Mouse (Mus musculus) forebrain, embryonic 11.5 days (tissue): ENCODE data around the gene Trim17. TPM values are rescaled to one million over a fixed set of nuclear protein-coding genes. Genes with fewer than 3 reads are reported as not detected.
A peak's percentile ranks its signal among the peaks of the same experiment; 100 is the strongest.
"Not testable (repeated sequence)": the region's sequence is repeated elsewhere in the genome, so short reads cannot be mapped to it uniquely, and the experiment has no call there.

Source experiments
- ATAC-seq: fragments of 200-750 bp; cut with Nextera tagmentation; replicated peaks from 2 replicates; pipeline ENCODE4 v1.8.0; 2017; ENCODE audit warnings: moderate TSS enrichment; ENCODE audit not compliant: low FRiP score
- DNase-seq: peaks from one replicate; pipeline ENCODE4 v3.0.0-alpha.2; 2017; ENCODE audit warnings: low spot score
- H3K27ac ChIP-seq: fragments of 300-500 bp; sonication (generic); 2 replicates; pipeline ENCODE4 v1.5.1; 2014; ENCODE audit warnings: low read depth, low read length
- H3K27me3 ChIP-seq: fragments of 300-500 bp; sonication (generic); 2 replicates; pipeline ENCODE4 v1.6.1; 2014; ENCODE audit warnings: mild to moderate bottlenecking, low read length, mixed read lengths; ENCODE audit not compliant: control insufficient read depth, insufficient read depth
- H3K36me3 ChIP-seq: fragments of 300-500 bp; sonication (generic); 2 replicates; pipeline ENCODE4 v1.6.1; 2014; ENCODE audit warnings: mild to moderate bottlenecking, low read length, moderate library complexity, mixed read lengths; ENCODE audit not compliant: control insufficient read depth, insufficient read depth
- H3K4me1 ChIP-seq: fragments of 300-500 bp; sonication (generic); replicated peaks from 2 replicates; pipeline ENCODE4 v1.6.1; 2014; ENCODE audit warnings: low read length, mixed read lengths; ENCODE audit not compliant: control insufficient read depth, insufficient read depth
- H3K4me2 ChIP-seq: fragments of 300-500 bp; sonication (generic); 2 replicates; pipeline ENCODE4 v1.6.1; 2014; ENCODE audit warnings: low read depth, mild to moderate bottlenecking, low read length, moderate library complexity, mixed read lengths; ENCODE audit not compliant: severe bottlenecking
- H3K4me3 ChIP-seq: fragments of 300-500 bp; sonication (generic); 2 replicates; pipeline ENCODE4 v1.5.1; 2014; ENCODE audit warnings: low read depth, low read length
- H3K9ac ChIP-seq: fragments of 300-500 bp; sonication (generic); 2 replicates; pipeline ENCODE4 v1.6.1; 2014; ENCODE audit warnings: low read length
- H3K9me3 ChIP-seq: fragments of 300-500 bp; sonication (generic); 2 replicates; pipeline ENCODE4 v1.6.1; 2016; ENCODE audit warnings: low read length, mixed read lengths; ENCODE audit not compliant: control insufficient read depth
- whole genome bisulfite sequencing: fragments of 180-500 bp; shearing (Covaris S2); extraction: QIAGEN DNeasy Blood & Tissue Kit; methylation state at CpG from one replicate; pipeline ENCODE4 v1.1.7; 2014; 5-methylcytosine and 5-hydroxymethylcytosine counted together
- polyA plus RNA-seq: library from polyadenylated mRNA; unstranded; fragments of >200 nt; fragmentation: Nextera tagmentation; extraction: Ambion mirVana; gene quantifications from 2 replicates; pipeline ENCODE4 v1.2.1, GENCODE M21; 2014

Trim17 gene
- polyA plus RNA-seq, 1 experiment from 2014 or later = 0.75 TPM

DNA sequence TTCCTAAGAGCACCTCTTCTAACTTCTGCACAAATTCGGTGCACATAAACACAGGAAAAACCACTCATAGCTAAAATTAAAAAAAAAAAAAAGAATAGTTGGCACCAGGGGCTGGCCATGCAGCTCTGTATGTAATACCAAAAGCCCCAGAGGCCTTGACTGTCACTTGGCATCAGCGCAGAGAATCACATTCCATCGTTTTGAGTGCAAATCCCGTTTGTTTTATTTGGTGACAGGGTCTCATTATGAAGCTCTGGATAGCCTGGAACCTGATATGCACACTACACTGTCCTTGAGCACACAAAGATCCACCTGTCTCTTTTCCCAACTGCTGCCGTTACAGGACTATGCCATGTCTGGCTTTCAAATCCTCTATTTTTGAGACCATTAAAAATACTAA, 3.3 kb upstream of the Trim17 start:
- Histone ChIP-seq H3K36me3 (no peaks in the 10 kb centered on the region), H3K4me1 (peaks cover 4% of the 10 kb centered on the region; the same call in 1 of the 2 replicates), H3K27ac (no peak overlapping the region), H3K4me3 (no peak overlapping the region), H3K9me3 (no peaks in the 10 kb centered on the region), H3K4me2 (no peak overlapping the region), H3K9ac (no peak overlapping the region; the same call in 1 of the 2 replicates), H3K27me3 (no peaks in the 10 kb centered on the region)
- ATAC-seq = no peak
- whole genome bisulfite sequencing = 75% methylated on average over 5 of the region's 5 CpGs
- DNase-seq = no peak

DNA sequence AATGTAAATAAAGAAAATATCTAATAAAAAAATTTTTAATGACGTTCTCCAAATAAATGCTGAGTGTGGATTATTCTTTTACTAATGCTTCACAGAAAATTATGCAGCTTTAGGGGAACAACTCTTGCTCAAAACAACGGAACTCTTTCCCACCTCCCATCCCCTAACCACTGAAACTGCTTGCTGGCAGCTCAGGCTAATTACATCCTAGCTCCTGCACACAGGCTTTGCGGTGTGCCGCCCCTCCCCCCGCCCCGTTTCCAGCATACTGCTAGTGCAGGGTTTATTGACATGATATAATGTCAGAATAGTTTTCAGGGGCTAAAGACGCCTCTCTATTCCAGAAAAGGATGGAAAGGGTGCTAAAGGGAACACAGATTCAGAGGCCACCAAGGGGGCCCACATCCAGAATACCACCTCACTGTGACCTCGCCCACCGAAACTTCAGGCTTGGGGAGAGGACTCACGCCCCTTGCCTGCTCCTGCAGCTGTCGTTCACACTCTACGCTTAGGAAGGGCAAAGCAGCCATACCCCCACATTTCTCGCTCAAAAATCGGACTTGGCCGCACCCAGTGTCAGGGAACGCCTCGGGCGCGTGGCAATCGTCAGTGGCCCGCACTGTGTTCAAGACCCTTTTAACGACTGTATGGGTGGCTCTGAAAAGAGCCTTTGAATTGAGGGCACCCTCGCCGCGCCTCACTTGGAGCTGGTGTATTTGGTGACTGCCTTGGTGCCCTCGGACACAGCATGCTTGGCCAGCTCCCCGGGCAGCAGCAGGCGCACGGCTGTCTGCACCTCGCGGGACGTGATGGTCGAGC, 925 bp upstream of the Trim17 start:
- Histone ChIP-seq H3K4me1 (peaks cover 7% of the 10 kb centered on the region; the same call in 1 of the 2 replicates), H3K4me3 (peak overlapping the region; percentile 82), H3K9me3 (no peaks in the 10 kb centered on the region), H3K27ac (peak overlapping the region; percentile 97), H3K9ac (peak overlapping the region; percentile 90), H3K4me2 (peak overlapping the region; percentile 94), H3K27me3 (no peaks in the 10 kb centered on the region), H3K36me3 (no peaks in the 10 kb centered on the region; the same call in 1 of the 2 replicates)
- DNase-seq = peak; percentile 84
- WGBS = 2% methylated on average over 33 of the region's 33 CpGs
- peak; percentile 8 for ATAC-seq

DNA sequence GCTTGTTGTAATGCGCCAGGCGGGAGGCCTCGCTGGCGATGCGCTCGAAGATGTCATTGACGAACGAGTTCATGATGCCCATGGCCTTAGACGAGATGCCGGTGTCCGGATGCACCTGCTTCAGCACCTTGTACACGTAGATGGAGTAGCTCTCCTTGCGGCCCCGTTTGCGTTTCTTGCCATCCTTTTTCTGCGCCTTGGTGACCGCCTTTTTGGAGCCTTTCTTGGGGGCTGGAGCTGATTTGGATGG, 390 bp upstream of the Trim17 start:
- not testable (repeated sequence) for H3K9me3 ChIP-seq, H3K4me1 ChIP-seq, DNase-seq, H3K36me3 ChIP-seq, H3K27me3 ChIP-seq, ATAC-seq
- Histone ChIP-seq H3K4me3 (peak overlapping the region; percentile 82), H3K27ac (peak overlapping the region; percentile 97), H3K9ac (peak overlapping the region; percentile 90), H3K4me2 (peak overlapping the region; percentile 94)
- 1% methylated on average over 17 of the region's 17 CpGs for WGBS

- Histone ChIP-seq H3K36me3 (no peaks in the 10 kb centered on the region; the same call in 1 of the 2 replicates), H3K4me2 (peak overlapping the region; percentile 94), H3K9me3 (no peaks in the 10 kb centered on the region), H3K27ac (peak overlapping the region; percentile 97), H3K4me3 (peak overlapping the region; percentile 82), H3K4me1 (peaks cover 11% of the 10 kb centered on the region; the same call in 1 of the 2 replicates), H3K9ac (peak overlapping the region; percentile 97), H3K27me3 (no peaks in the 10 kb centered on the region)
- WGBS = under 1% methylated on average over 20 of the region's 20 CpGs
- peak; percentile 64 for DNase-seq
- no peak; the same call in 1 of the 2 replicates for ATAC-seq
Measured at GRCm38 (mm10) chr11:58955143-58955867, 820 bp downstream of the Trim17 start.

- H3K9ac ChIP-seq = peak overlapping the region; percentile 97
- H3K27me3 ChIP-seq = no peaks in the 10 kb centered on the region
- H3K4me1 ChIP-seq = peaks cover 10% of the 10 kb centered on the region; the same call in 1 of the 2 replicates
- H3K27ac ChIP-seq = no peak overlapping the region; the same call in 1 of the 2 replicates
- no peaks in the 10 kb centered on the region for H3K9me3 ChIP-seq
- peak overlapping the region; percentile 94 for H3K4me2 ChIP-seq
- H3K36me3 ChIP-seq = no peaks in the 10 kb centered on the region; the same call in 1 of the 2 replicates
- H3K4me3 ChIP-seq = peak overlapping the region; percentile 82
- ATAC-seq (no peak), DNase-seq (no peak)
- WGBS = 28% methylated on average over 8 of the region's 8 CpGs
Measured at GRCm38 (mm10) chr11:58955868-58956257, 1.4 kb downstream of the Trim17 start.

- peak; percentile 48 for DNase-seq
- H3K4me2 ChIP-seq = peak overlapping the region; percentile 94
- H3K4me3 ChIP-seq = peak overlapping the region; percentile 82
- H3K27ac ChIP-seq = no peak overlapping the region
- no peaks in the 10 kb centered on the region for H3K9me3 ChIP-seq
- ATAC-seq = no peak
- no peaks in the 10 kb centered on the region; the same call in 1 of the 2 replicates for H3K36me3 ChIP-seq
- 83% methylated on average over 5 of the region's 5 CpGs for WGBS
- H3K27me3 ChIP-seq = peaks cover 4% of the 10 kb centered on the region; the same call in 1 of the 2 replicates
- H3K4me1 ChIP-seq = peaks cover 10% of the 10 kb centered on the region; the same call in 1 of the 2 replicates
- no peak overlapping the region for H3K9ac ChIP-seq
Measured at GRCm38 (mm10) chr11:58957226-58957914, 2.9 kb downstream of the Trim17 start.

- H3K9me3 ChIP-seq = no peaks in the 10 kb centered on the region
- H3K4me2 ChIP-seq = no peak overlapping the region
- 85% methylated on average over 6 of the region's 6 CpGs for WGBS
- DNase-seq (no peak), ATAC-seq (no peak)
- H3K4me3 ChIP-seq = no peak overlapping the region
- H3K27me3 ChIP-seq = peaks cover 4% of the 10 kb centered on the region; the same call in 1 of the 2 replicates
- H3K27ac ChIP-seq = no peak overlapping the region
- peaks cover 10% of the 10 kb centered on the region; the same call in 1 of the 2 replicates for H3K4me1 ChIP-seq
- H3K9ac ChIP-seq = no peak overlapping the region
- no peaks in the 10 kb centered on the region; the same call in 1 of the 2 replicates for H3K36me3 ChIP-seq
Measured at GRCm38 (mm10) chr11:58958536-58958935, 4.1 kb downstream of the Trim17 start.

GRCm38 (mm10) chr11:58959186-58959825, 4.8 kb downstream of the Trim17 start:
- H3K4me3 ChIP-seq = peak overlapping the region; percentile 44
- H3K9me3 ChIP-seq = no peaks in the 10 kb centered on the region
- H3K9ac ChIP-seq = peak overlapping the region; percentile 57; the same call in 1 of the 2 replicates
- H3K27ac ChIP-seq = no peak overlapping the region
- 41% methylated on average over 15 of the region's 15 CpGs for WGBS
- ATAC-seq = no peak
- peaks cover 4% of the 10 kb centered on the region; the same call in 1 of the 2 replicates for H3K27me3 ChIP-seq
- peaks cover 10% of the 10 kb centered on the region; the same call in 1 of the 2 replicates for H3K4me1 ChIP-seq
- no peak for DNase-seq
- H3K36me3 ChIP-seq = no peaks in the 10 kb centered on the region; the same call in 1 of the 2 replicates
- H3K4me2 ChIP-seq = peak overlapping the region; percentile 80
